Mouse (Mus musculus) heart, embryonic 16.5 days (tissue): ENCODE measurements around the gene Celf5. TPM values are rescaled to one million over a fixed set of nuclear protein-coding genes. Genes with fewer than 3 reads are reported as not detected.
A peak's percentile ranks its signal among the peaks of the same experiment; 100 is the strongest.

Experiments used
- ATAC-seq: fragments of 200-750 bp; cut with Nextera tagmentation; replicated peaks from 2 replicates; pipeline ENCODE4 v1.8.0; 2017; ENCODE audit warnings: moderate number of reproducible peaks; ENCODE audit not compliant: insufficient read depth, low FRiP score; ENCODE audit errors: extremely low read depth
- H3K27ac ChIP-seq: fragments of 300-500 bp; sonication (generic); 2 replicates; pipeline ENCODE4 v1.5.1; 2014; ENCODE audit warnings: mild to moderate bottlenecking, low read length, control low read depth, moderate library complexity
- H3K27me3 ChIP-seq: fragments of 300-500 bp; sonication (generic); 2 replicates; pipeline ENCODE4 v1.6.1; 2014; ENCODE audit warnings: low read length, mixed read lengths; ENCODE audit not compliant: control insufficient read depth, insufficient read depth
- H3K36me3 ChIP-seq: fragments of 300-500 bp; sonication (generic); 2 replicates; pipeline ENCODE4 v1.6.1; 2014; ENCODE audit not compliant: control insufficient read depth, insufficient read depth
- H3K4me1 ChIP-seq: fragments of 300-500 bp; sonication (generic); 2 replicates; pipeline ENCODE4 v1.6.1; 2014; ENCODE audit warnings: low read length, mixed read lengths; ENCODE audit not compliant: control insufficient read depth, insufficient read depth
- H3K4me2 ChIP-seq: fragments of 300-500 bp; sonication (generic); 2 replicates; pipeline ENCODE4 v1.6.1; 2014; ENCODE audit warnings: low read depth, mild to moderate bottlenecking, control low read depth, low read length
- H3K4me3 ChIP-seq: fragments of 300-500 bp; sonication (generic); 2 replicates; pipeline ENCODE4 v1.5.1; 2014; ENCODE audit warnings: mild to moderate bottlenecking, control low read depth, low read length
- H3K9ac ChIP-seq: fragments of 300-500 bp; sonication (generic); 2 replicates; pipeline ENCODE4 v1.6.1; 2014; ENCODE audit warnings: low read length, control low read depth
- H3K9me3 ChIP-seq: fragments of 300-500 bp; sonication (generic); replicated peaks from 2 replicates; pipeline ENCODE4 v1.6.1; 2016; ENCODE audit warnings: low read length; ENCODE audit not compliant: control insufficient read depth
- WGBS: fragments of 180-500 bp; shearing (Covaris S2); extraction: QIAGEN DNeasy Blood & Tissue Kit; methylation state at CpG from one replicate; pipeline ENCODE4 v1.1.7; 2014; 5-methylcytosine and 5-hydroxymethylcytosine counted together
- polyA plus RNA-seq: library from polyadenylated mRNA; unstranded; fragments of >200 nt; fragmentation: Nextera tagmentation; extraction: Ambion mirVana; gene quantifications from 2 replicates; pipeline ENCODE4 v1.2.1, GENCODE M21; 2015

Gene Celf5
- polyA plus RNA-seq, 1 experiment from 2014 or later, result 0.24 TPM

DNA sequence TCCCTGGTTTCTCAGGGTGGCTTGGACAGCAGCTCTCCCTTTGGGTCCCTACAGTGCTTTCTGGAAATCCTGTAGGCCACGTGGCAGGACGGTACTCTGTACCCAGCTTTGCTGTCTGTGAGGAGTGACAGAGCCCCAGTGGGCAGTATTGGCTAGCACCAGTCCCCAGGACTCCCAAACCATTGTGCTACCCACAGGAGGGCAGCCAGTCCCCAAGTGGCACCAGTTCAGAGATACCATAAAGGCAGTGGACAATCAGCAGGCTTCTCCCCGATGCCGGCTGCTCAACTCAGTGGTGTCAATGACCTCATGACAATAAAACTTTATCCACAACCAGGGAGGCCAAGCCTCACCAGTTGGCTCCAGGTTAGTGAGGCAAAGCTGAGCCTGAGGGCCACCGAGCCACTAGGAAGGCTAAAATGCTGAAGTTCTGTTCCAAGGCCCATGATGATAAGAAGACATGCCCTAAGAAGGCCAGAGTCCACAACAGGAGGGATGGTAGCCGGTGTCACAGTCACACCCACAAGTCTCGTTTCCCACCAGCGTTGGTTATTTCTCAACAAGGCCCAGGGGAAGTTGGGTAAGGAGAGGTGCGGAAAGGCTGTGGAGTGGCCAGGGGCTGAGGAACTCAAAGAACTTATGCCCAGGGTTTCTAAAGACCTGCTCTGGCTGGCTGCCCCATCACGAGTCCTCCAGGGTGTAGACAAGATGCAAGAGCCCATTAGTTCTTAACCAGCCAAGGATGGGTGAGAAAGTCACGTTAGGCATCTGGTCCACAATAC is 11.9 kb upstream of the Celf5 start:
- Histone ChIP-seq H3K27ac (no peak overlapping the region), H3K4me2 (peak overlapping the region; percentile 94; the same call in 1 of the 2 replicates), H3K4me3 (no peak overlapping the region), H3K4me1 (peaks cover 14% of the 10 kb centered on the region), H3K9me3 (no peaks in the 10 kb centered on the region), H3K36me3 (peaks cover 28% of the 10 kb centered on the region), H3K9ac (no peak overlapping the region), H3K27me3 (no peaks in the 10 kb centered on the region)
- ATAC-seq, result no peak
- 86% methylated on average over 11 of the region's 11 CpGs for WGBS

DNA sequence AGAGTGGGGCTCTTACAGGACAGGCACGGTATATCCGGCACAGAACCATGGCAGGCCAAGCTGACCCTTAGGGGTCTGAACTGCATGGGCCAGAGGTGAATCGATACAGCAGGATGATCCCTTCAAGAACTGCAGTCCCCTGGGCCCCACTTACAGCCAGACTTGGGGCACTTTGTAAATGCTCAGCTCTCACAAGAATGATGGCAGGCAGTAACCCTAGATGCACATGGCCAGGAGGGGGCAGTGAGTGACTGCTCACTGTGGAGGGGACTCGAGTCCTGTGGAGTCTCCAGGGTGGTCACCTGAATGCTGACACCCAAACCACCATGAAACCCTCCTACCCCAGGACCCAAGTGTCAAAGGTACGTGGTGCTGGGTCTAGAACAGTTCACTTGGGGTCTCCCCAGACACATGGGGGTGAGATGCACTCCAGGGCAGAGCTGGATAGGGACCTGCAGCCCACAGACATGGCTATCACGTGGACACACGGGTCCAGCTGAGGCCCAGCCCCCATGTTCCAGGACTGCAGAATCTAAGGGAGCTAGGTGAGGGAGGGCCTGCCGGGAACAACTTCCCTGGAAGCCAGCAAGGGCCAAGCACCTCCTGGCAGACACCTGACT is 11.2 kb upstream of the Celf5 start:
- Histone ChIP-seq H3K4me2 (no peak overlapping the region), H3K4me1 (peaks cover 14% of the 10 kb centered on the region), H3K36me3 (peaks cover 31% of the 10 kb centered on the region), H3K27me3 (no peaks in the 10 kb centered on the region), H3K9ac (no peak overlapping the region), H3K9me3 (no peaks in the 10 kb centered on the region), H3K27ac (no peak overlapping the region), H3K4me3 (no peak overlapping the region)
- no peak for ATAC-seq
- 80% methylated on average over 8 of the region's 8 CpGs for WGBS

DNA sequence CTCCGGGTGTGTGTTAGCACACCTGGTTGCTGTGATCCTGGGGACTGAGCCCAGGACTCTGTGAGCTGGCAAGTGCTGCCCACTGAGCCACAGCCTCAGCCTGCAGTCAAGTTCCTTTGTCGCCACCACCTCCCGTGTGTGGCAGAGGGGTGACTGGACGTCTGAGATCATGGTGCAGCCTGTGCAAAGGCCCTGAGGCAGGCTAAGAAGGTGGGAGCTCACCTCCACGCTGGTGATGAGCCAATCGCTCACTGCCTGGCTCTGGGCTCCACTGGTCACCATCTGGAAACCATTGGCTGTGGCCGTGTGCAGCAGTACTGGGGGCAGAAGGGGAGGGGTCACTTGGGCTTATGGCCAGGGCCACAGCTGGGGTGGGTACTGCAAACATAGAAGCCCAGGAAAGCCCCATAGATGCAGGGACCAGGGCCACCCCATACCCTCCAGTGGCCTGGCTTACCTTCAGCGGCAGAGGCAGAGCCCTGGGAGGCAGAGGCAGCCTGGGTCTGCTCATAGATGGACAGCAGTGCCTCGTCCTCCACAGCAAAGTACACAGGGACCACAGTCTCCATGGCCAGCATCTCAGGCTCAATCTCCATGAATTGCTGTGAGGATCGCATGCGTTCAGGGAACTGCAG is 10.2 kb upstream of the Celf5 start:
- H3K27me3 ChIP-seq, result no peaks in the 10 kb centered on the region
- no peak overlapping the region for H3K4me2 ChIP-seq
- no peak overlapping the region for H3K27ac ChIP-seq
- H3K36me3 ChIP-seq, result peaks cover 41% of the 10 kb centered on the region
- H3K9me3 ChIP-seq, result no peaks in the 10 kb centered on the region
- H3K4me1 ChIP-seq, result peaks cover 18% of the 10 kb centered on the region
- no peak overlapping the region for H3K9ac ChIP-seq
- no peak overlapping the region for H3K4me3 ChIP-seq
- ATAC-seq, result no peak
- 91% methylated on average over 11 of the region's 11 CpGs for WGBS

DNA sequence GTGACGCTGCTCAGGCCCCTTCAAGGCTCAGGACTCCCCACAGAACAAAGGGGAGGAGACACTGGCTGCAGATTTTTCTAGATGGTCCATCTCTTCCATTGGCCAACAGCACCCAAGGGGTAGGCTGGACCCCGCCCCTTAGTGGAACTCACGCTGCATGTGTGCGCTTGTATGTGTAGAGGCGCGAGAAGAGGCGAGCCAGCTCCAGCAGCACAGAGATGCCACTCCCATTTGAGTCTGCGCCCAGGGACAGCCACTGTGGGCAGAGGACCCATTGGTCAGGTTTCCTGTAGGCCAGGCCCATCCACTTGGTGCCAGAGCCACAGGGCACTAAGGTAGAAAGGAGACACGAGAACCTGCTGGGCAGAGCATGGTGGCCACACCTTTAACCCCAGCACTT is 8.5 kb upstream of the Celf5 start:
- Histone ChIP-seq H3K27ac (no peak overlapping the region), H3K4me1 (peaks cover 18% of the 10 kb centered on the region), H3K36me3 (peaks cover 52% of the 10 kb centered on the region), H3K9ac (no peak overlapping the region), H3K27me3 (no peaks in the 10 kb centered on the region), H3K9me3 (no peaks in the 10 kb centered on the region), H3K4me2 (no peak overlapping the region), H3K4me3 (no peak overlapping the region)
- 88% methylated on average over 9 of the region's 9 CpGs for WGBS
- no peak for ATAC-seq

DNA sequence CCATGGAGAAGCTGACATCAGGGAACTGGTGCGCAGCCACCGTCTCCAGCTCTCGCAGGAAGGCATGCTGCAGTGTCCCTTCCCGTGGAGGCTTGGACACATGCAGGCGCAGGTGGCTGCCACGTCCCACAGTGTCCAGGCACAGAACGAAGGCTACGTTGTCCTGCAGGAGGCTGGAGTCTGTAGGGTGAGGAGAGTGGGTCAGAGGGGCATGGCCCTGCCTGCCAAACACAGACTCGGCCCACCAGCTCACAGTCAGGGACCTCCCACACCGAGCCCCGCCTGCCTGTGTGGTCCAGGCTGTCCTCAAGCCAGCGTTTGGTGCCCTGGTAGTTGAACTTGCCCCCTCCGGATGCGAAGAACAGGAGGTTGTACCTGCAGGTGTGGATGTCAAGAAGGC is 7.4 kb upstream of the Celf5 start:
- Histone ChIP-seq H3K4me2 (no peak overlapping the region), H3K27ac (no peak overlapping the region), H3K4me1 (peaks cover 16% of the 10 kb centered on the region), H3K4me3 (no peak overlapping the region), H3K27me3 (no peaks in the 10 kb centered on the region), H3K9ac (no peak overlapping the region), H3K36me3 (peaks cover 52% of the 10 kb centered on the region), H3K9me3 (no peaks in the 10 kb centered on the region)
- ATAC-seq, result no peak
- 81% methylated on average over 14 of the region's 14 CpGs for WGBS

DNA sequence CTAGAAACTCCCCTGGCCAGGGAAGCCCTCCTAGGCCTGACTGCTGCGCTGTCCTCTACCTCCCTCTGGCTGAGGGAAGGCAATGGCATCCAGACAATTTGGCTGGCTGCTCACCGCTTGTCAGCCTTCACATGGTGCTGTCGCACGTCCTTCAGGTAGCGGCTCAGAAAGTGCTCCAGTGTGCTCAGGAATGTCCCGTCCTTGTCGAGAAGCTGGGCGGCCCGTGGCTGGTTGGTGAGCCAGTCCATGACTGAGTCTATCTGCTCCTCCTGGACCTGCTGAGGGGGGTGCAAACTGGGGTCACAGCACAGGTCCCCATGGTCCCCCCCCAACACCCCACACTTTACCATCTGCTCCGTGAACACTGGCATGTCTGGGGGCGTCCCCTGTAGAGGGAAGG is 5.6 kb upstream of the Celf5 start:
- Histone ChIP-seq H3K4me3 (no peak overlapping the region), H3K4me2 (no peak overlapping the region), H3K27ac (peak overlapping the region; percentile 81), H3K9ac (peak overlapping the region; percentile 29; the same call in 1 of the 2 replicates), H3K36me3 (peaks cover 52% of the 10 kb centered on the region), H3K4me1 (0 out of 2 replicates have a peak, but pooled peaks cover 10% of the 10 kb centered on the region), H3K27me3 (no peaks in the 10 kb centered on the region), H3K9me3 (no peaks in the 10 kb centered on the region)
- WGBS, result 48% methylated on average over 11 of the region's 11 CpGs
- peak; percentile 33; the same call in 1 of the 2 replicates for ATAC-seq

DNA sequence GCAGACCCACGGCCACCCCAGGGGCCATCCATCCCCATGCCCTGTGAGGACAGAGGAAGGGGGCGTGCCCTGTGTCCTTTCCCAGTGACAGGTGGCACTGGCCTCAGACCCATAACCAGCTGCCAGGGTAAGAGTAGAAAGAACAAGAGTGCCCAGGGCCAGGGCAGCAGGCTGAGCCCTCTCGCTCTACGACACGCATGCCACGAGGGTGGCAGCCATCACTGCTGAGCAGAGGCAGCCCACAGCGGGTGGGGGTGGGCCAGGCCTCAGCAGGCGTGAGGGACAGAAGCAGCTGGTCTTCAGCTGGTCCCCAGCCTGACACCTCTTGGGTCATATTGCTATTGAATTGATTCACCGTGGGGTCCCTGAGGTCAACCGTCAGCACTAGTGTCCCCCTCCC is 4.0 kb upstream of the Celf5 start:
- ATAC-seq, result no peak
- H3K4me3 ChIP-seq, result no peak overlapping the region
- H3K27ac ChIP-seq, result no peak overlapping the region
- H3K4me1 ChIP-seq, result peaks cover 13% of the 10 kb centered on the region; the same call in 1 of the 2 replicates
- no peak overlapping the region for H3K4me2 ChIP-seq
- H3K27me3 ChIP-seq, result peaks cover 4% of the 10 kb centered on the region
- H3K9me3 ChIP-seq, result no peaks in the 10 kb centered on the region
- peaks cover 41% of the 10 kb centered on the region for H3K36me3 ChIP-seq
- no peak overlapping the region for H3K9ac ChIP-seq
- WGBS, result 90% methylated on average over 10 of the region's 10 CpGs

DNA sequence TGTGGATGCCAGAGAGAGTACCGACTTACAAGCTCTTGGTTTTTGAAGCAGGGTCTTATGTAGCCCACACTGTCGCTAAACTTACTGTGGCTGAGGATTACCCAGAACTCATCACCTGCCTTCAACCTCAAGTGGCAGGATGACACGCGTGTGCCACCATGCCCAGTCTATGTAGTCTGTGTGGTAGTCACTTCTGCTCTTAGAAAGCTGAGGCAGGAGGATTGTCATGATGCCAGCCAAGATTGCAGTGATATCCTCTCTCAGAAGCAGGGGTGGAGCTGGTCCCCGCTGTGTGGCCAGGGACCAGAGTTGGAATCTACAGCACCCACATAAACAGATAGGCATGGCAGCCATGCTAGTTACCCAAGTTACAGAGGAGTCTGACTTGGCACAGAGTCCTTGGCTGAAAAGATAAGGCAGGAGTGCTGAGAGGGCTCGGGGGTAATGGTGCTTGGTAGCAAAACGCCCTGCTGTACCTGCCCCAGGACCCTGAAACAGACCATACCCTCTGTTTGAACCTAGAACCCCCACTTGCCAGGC is 3.0 kb upstream of the Celf5 start:
- Histone ChIP-seq H3K27me3 (peaks cover 13% of the 10 kb centered on the region), H3K9me3 (no peaks in the 10 kb centered on the region), H3K4me2 (no peak overlapping the region), H3K9ac (0 out of 2 replicates have a peak overlapping the region, but pooled peaks have one; percentile 26), H3K27ac (no peak overlapping the region), H3K36me3 (peaks cover 31% of the 10 kb centered on the region), H3K4me1 (peaks cover 13% of the 10 kb centered on the region; the same call in 1 of the 2 replicates), H3K4me3 (no peak overlapping the region)
- no peak for ATAC-seq
- WGBS, result 56% methylated on average over 7 of the region's 7 CpGs
